Mouse (Mus musculus) erythroblast, embryonic 14.5 days (primary cell): ENCODE measurements around the gene Bcas1.

Experiments
- GATA1 ChIP-seq: IDR thresholded peaks from 2 replicates; pipeline ENCODE4 v1.6.1; 2012; ENCODE audit warnings: low read length, inconsistent platforms, mixed read lengths
- TAL1 ChIP-seq: IDR thresholded peaks from 3 replicates; pipeline ENCODE4 v1.6.1; 2012; ENCODE audit warnings: low read length, inconsistent platforms, mixed read lengths

DNA sequence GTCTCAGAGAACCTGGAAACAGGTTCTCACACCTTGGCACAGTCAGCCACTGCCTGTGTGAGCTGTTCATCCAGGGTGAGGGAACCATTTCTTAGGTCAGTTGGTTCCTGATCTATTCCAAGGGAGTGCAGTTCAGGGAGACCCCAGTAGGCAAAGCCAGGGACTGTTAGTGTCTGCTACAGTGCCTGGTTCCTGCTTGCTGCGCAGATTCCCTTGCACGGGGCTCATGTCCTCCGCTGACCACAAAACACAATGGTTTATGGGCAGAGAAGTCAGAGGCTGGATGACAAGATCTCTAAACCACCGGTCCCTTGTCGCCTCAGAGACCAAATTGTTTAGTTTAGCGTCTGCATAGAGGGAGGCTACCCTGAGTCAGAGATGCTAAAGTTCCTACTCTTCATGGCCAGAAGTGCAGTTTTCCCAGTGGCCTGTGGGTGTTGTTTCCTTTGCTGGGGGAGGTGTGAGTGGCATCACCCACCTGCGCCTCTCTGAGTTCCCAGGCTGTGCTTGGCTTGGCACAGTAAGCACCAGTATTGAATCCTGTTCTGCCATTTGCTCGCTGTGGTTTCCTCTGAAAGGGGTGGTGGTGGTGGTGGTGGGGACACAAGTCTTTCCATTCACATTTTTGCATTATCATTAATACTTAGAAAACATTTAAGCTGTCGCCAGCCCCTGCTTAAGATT is 120.9 kb downstream of the Bcas1 start:
- no peak for TF ChIP-seq GATA1
- TF ChIP-seq TAL1, result no peak
